Mouse (Mus musculus): ENCODE data around the gene Ech1. TPM values are rescaled to one million over a fixed set of nuclear protein-coding genes. Genes with fewer than 3 reads are reported as not detected.
A peak's percentile ranks its signal among the peaks of the same experiment; 100 is the strongest.

Ech1 gene
- polyA plus RNA-seq, 2 experiments, result 62.4 to 92.5 TPM

GRCm38 (mm10) chr7:28874565-28874964 lies 49.5 kb downstream of the Ech1 start:
- 60% methylated on average over 2 of the region's 2 CpGs for WGBS (ENCODE audit: insufficient replicate concordance)
- ATAC-seq (ENCODE audit: insufficient read depth) (no peak), DNase-seq (ENCODE audit: low read depth in 3 of 3, low spot score in 3 of 3) (no peak)
- Histone ChIP-seq H3K4me2 (ENCODE audit: low read depth) (no peak overlapping the region), H3K9ac (replicated peaks) (no peak overlapping the region), H3K4me1 (replicated peaks; ENCODE audit: control insufficient read depth in 2 of 2, insufficient read depth in 2 of 2, low read length in 1 of 2) (peaks cover 9 to 28% of the 10 kb centered on the region in 2 experiments), H3K36me3 (replicated peaks; ENCODE audit: control insufficient read depth, insufficient read depth, low read depth) (no peaks in the 10 kb centered on the region), H3K27ac (no peak overlapping the region), H3K27me3 (ENCODE audit: control insufficient read depth, insufficient read depth, low read length) (no peaks in the 10 kb centered on the region; the same call in 1 of the 2 replicates), H3K9me3 (ENCODE audit: control insufficient read depth, low read length) (no peaks in the 10 kb centered on the region), H3K4me3 (ENCODE audit: insufficient read depth in 1 of 2, low read depth in 2 of 2, low read length in 2 of 2) (no peak overlapping the region)
- TF ChIP-seq CTCF (IDR thresholded peaks at IDR 0.05; ENCODE audit: low read depth) (no peak), EP300 (IDR thresholded peaks at IDR 0.05; ENCODE audit: low read depth) (no peak)

GRCm38 (mm10) chr7:28876099-28876498 lies 51.1 kb downstream of the Ech1 start:
- WGBS (ENCODE audit: insufficient replicate concordance), result 76% methylated on average over 4 of the region's 4 CpGs
- H3K4me2 ChIP-seq (ENCODE audit: low read depth), result no peak overlapping the region
- no peaks in the 10 kb centered on the region; the same call in 1 of the 2 replicates for H3K27me3 ChIP-seq (ENCODE audit: control insufficient read depth, insufficient read depth, low read length)
- TF ChIP-seq CTCF (IDR thresholded peaks at IDR 0.05; ENCODE audit: low read depth) (no peak), EP300 (IDR thresholded peaks at IDR 0.05; ENCODE audit: low read depth) (no peak)
- DNase-seq (ENCODE audit: low read depth in 3 of 3, low spot score in 3 of 3) (no peak), ATAC-seq (ENCODE audit: insufficient read depth) (no peak)
- no peak overlapping the region for H3K4me3 ChIP-seq (ENCODE audit: insufficient read depth in 1 of 2, low read depth in 2 of 2, low read length in 2 of 2)
- no peak overlapping the region for H3K27ac ChIP-seq
- H3K9me3 ChIP-seq (ENCODE audit: control insufficient read depth, low read length), result no peaks in the 10 kb centered on the region
- peaks cover 9 to 27% of the 10 kb centered on the region in 2 experiments for H3K4me1 ChIP-seq (replicated peaks; ENCODE audit: control insufficient read depth in 2 of 2, insufficient read depth in 2 of 2, low read length in 1 of 2)
- no peak overlapping the region for H3K9ac ChIP-seq (replicated peaks)
- H3K36me3 ChIP-seq (replicated peaks; ENCODE audit: control insufficient read depth, insufficient read depth, low read depth), result no peaks in the 10 kb centered on the region

DNA sequence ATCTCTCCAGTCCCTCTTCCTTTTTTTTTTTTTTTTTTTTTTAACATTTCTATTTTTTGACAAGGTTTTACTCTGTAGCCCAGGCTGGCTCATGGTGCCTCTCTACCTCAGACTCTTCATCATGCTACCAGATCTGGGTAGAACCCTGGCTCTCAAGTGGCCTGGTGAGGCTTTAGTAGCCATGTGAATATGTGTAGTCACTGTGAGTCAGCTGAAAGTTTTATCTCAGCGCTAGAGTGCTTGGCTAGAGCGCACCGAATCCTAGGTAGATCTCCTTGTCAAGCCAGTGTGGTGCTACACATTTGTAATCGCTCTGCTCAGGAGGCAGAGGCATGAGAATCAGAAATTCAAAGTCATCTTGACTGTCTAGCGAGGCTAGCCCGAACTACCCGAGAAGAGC lies 52.1 kb downstream of the Ech1 start:
- Histone ChIP-seq H3K27ac (peak overlapping the region; percentile 81), H3K4me1 (replicated peaks; ENCODE audit: control insufficient read depth in 2 of 2, insufficient read depth in 2 of 2, low read length in 1 of 2) (peaks cover 9 to 27% of the 10 kb centered on the region in 2 experiments), H3K4me2 (ENCODE audit: low read depth) (peak overlapping the region; percentile 31; the same call in 1 of the 2 replicates), H3K4me3 (ENCODE audit: insufficient read depth in 1 of 2, low read depth in 2 of 2, low read length in 2 of 2) (no peak overlapping the region), H3K9me3 (ENCODE audit: control insufficient read depth, low read length) (no peaks in the 10 kb centered on the region), H3K27me3 (ENCODE audit: control insufficient read depth, insufficient read depth, low read length) (no peaks in the 10 kb centered on the region; the same call in 1 of the 2 replicates), H3K9ac (replicated peaks) (peak overlapping the region; percentile 31), H3K36me3 (replicated peaks; ENCODE audit: control insufficient read depth, insufficient read depth, low read depth) (no peaks in the 10 kb centered on the region)
- ATAC-seq (ENCODE audit: insufficient read depth) (peak; percentile 94), DNase-seq (ENCODE audit: low read depth in 3 of 3, low spot score in 3 of 3) (peak; percentile 66 to 81 (median 77))
- 37% methylated on average over 7 of the region's 7 CpGs for WGBS (ENCODE audit: insufficient replicate concordance)
- TF ChIP-seq CTCF (IDR thresholded peaks at IDR 0.05; ENCODE audit: low read depth) (no peak), EP300 (IDR thresholded peaks at IDR 0.05; ENCODE audit: low read depth) (peak; percentile 60; the same call in 1 of the 2 replicates)

GRCm38 (mm10) chr7:28877856-28878255 lies 52.8 kb downstream of the Ech1 start:
- Histone ChIP-seq H3K4me2 (ENCODE audit: low read depth) (no peak overlapping the region; the same call in 1 of the 2 replicates), H3K9ac (replicated peaks) (no peak overlapping the region; the same call in 1 of the 2 replicates), H3K4me3 (ENCODE audit: insufficient read depth in 1 of 2, low read depth in 2 of 2, low read length in 2 of 2) (no peak overlapping the region), H3K27ac (peak overlapping the region; percentile 81), H3K9me3 (ENCODE audit: control insufficient read depth, low read length) (no peaks in the 10 kb centered on the region), H3K27me3 (ENCODE audit: control insufficient read depth, insufficient read depth, low read length) (no peaks in the 10 kb centered on the region; the same call in 1 of the 2 replicates), H3K36me3 (replicated peaks; ENCODE audit: control insufficient read depth, insufficient read depth, low read depth) (no peaks in the 10 kb centered on the region), H3K4me1 (replicated peaks; ENCODE audit: control insufficient read depth in 2 of 2, insufficient read depth in 2 of 2, low read length in 1 of 2) (peaks cover 9 to 27% of the 10 kb centered on the region in 2 experiments)
- TF ChIP-seq CTCF (IDR thresholded peaks at IDR 0.05; ENCODE audit: low read depth), result no peak
- TF ChIP-seq EP300 (IDR thresholded peaks at IDR 0.05; ENCODE audit: low read depth), result no peak
- ATAC-seq (ENCODE audit: insufficient read depth), result no peak
- 69% methylated on average over 4 of the region's 4 CpGs for WGBS (ENCODE audit: insufficient replicate concordance)
- no peak for DNase-seq (ENCODE audit: low read depth in 3 of 3, low spot score in 3 of 3)

DNA sequence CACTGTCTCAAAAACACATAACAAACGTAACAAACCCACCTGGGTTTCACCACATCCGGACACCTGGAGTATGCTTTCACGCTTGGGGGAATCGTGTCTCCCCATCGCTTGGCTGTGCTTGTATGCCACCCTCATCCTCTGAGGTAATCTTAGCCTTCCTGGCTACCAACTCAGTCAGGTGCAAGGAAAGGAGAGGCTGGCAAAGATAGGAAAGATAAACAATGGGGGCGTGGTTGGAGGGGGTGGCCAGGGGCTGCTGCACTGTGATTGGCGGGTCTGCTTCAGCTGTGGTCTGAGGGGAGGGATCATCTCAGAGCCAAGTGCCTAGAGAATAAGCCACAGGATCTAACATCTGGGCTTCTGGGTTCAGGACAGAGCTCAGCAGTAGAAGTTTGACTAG lies 54.6 kb downstream of the Ech1 start:
- no peaks in the 10 kb centered on the region for H3K36me3 ChIP-seq (replicated peaks; ENCODE audit: control insufficient read depth, insufficient read depth, low read depth)
- no peaks in the 10 kb centered on the region; the same call in 1 of the 2 replicates for H3K27me3 ChIP-seq (ENCODE audit: control insufficient read depth, insufficient read depth, low read length)
- no peaks in the 10 kb centered on the region for H3K9me3 ChIP-seq (ENCODE audit: control insufficient read depth, low read length)
- DNase-seq (ENCODE audit: low read depth in 3 of 3, low spot score in 3 of 3) (no peak), ATAC-seq (ENCODE audit: insufficient read depth) (no peak)
- no peak overlapping the region for H3K27ac ChIP-seq
- H3K9ac ChIP-seq (replicated peaks), result no peak overlapping the region
- H3K4me3 ChIP-seq (ENCODE audit: insufficient read depth in 1 of 2, low read depth in 2 of 2, low read length in 2 of 2), result no peak overlapping the region
- TF ChIP-seq CTCF (IDR thresholded peaks at IDR 0.05; ENCODE audit: low read depth), result no peak
- TF ChIP-seq EP300 (IDR thresholded peaks at IDR 0.05; ENCODE audit: low read depth), result no peak
- no peak overlapping the region for H3K4me2 ChIP-seq (ENCODE audit: low read depth)
- 63% methylated on average over 7 of the region's 7 CpGs for WGBS (ENCODE audit: insufficient replicate concordance)
- peaks cover 9 to 27% of the 10 kb centered on the region in 2 experiments for H3K4me1 ChIP-seq (replicated peaks; ENCODE audit: control insufficient read depth in 2 of 2, insufficient read depth in 2 of 2, low read length in 1 of 2)
